Mouse (Mus musculus) liver, embryonic 13.5 days (tissue): ENCODE measurements around the gene L3mbtl3. TPM values are rescaled to one million over a fixed set of nuclear protein-coding genes. Genes with fewer than 3 reads are reported as not detected.

ENCODE experiments used
- ATAC-seq: fragments of 200-750 bp; cut with Nextera tagmentation; 2 replicates; pipeline ENCODE4 v1.8.0; 2017; ENCODE audit warnings: low read depth, mild to moderate bottlenecking, moderate number of reproducible peaks, moderate library complexity
- DNase-seq: peaks from one replicate; pipeline ENCODE4 v3.0.0; 2022
- H3K27ac ChIP-seq: fragments of 300-500 bp; sonication (generic); 2 replicates; pipeline ENCODE4 v1.5.1; 2015; ENCODE audit warnings: moderate library complexity, mild to moderate bottlenecking, inconsistent platforms
- H3K27me3 ChIP-seq: fragments of 300-500 bp; sonication (generic); 2 replicates; pipeline ENCODE4 v1.6.1; 2015; ENCODE audit warnings: mild to moderate bottlenecking, inconsistent platforms
- H3K36me3 ChIP-seq: fragments of 300-500 bp; sonication (generic); 2 replicates; pipeline ENCODE4 v1.6.1; 2015; ENCODE audit warnings: mild to moderate bottlenecking, inconsistent platforms
- H3K4me1 ChIP-seq: fragments of 300-500 bp; sonication (generic); replicated peaks from 2 replicates; pipeline ENCODE4 v1.6.1; 2015; ENCODE audit warnings: inconsistent platforms
- H3K4me2 ChIP-seq: fragments of 300-500 bp; sonication (generic); 2 replicates; pipeline ENCODE4 v1.6.1; 2015; ENCODE audit warnings: inconsistent platforms, mild to moderate bottlenecking, moderate library complexity
- H3K4me3 ChIP-seq: fragments of 300-500 bp; sonication (generic); replicated peaks from 2 replicates; pipeline ENCODE4 v1.5.1; 2015; ENCODE audit warnings: mild to moderate bottlenecking, inconsistent platforms
- H3K9ac ChIP-seq: fragments of 300-500 bp; sonication (generic); 2 replicates; pipeline ENCODE4 v1.6.1; 2015; ENCODE audit warnings: mild to moderate bottlenecking, inconsistent platforms
- H3K9me3 ChIP-seq: fragments of 300-500 bp; sonication (generic); replicated peaks from 2 replicates; pipeline ENCODE4 v1.6.1; 2016; ENCODE audit warnings: inconsistent platforms
- WGBS: fragments of 180-500 bp; shearing (Covaris S2); methylation state at CpG from one replicate; pipeline ENCODE4 v1.1.7; 2015; ENCODE audit not compliant: insufficient replicate concordance; 5-methylcytosine and 5-hydroxymethylcytosine counted together
- microRNA-seq: library from miRNA; unstranded; fragments of <30 nt; microRNA quantifications from one replicate; pipeline ENCODE4, GENCODE M21; 2016
- polyA plus RNA-seq: library from polyadenylated mRNA; unstranded; fragments of >200 nt; fragmentation: Nextera tagmentation; extraction: Ambion mirVana; gene quantifications from 2 replicates; pipeline ENCODE4 v1.2.1, GENCODE M21; 2015

Gene L3mbtl3
- polyA plus RNA-seq, 1 experiment from 2014 or later: 1.7 TPM

DNA sequence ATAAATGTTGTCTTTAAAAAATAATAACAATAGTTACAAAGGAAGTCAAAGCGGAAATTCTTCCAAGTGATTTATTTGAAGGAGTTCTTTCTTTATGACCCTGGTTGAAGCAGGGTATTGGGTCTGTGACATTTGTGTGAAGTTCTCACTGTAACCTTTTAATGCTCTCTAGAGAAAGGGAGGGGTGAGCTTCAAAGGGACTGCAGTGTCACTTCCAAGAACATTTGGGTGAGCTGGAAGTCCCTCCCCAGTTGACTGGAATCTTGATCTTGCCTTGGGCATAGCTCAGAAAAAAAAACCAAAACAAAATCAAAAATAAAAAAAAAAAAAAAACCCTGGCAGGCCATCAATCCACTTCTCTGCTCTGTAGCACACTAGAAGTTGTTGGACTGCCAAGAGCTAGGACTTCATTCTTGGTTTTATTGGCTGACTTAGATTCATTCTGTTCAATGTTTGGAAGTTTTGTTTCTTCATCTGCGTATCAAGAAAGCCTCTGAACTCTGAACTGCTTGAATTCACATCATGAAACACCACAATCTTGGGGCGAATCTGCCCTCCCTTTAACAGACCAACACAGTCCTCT lies 143.6 kb downstream of the L3mbtl3 start:
- H3K4me2 ChIP-seq: no peak overlapping the region
- H3K4me1 ChIP-seq: no peaks in the 10 kb centered on the region
- H3K9me3 ChIP-seq: no peaks in the 10 kb centered on the region
- ATAC-seq (no peak), DNase-seq (no peak)
- H3K36me3 ChIP-seq: no peaks in the 10 kb centered on the region
- H3K27ac ChIP-seq: no peak overlapping the region
- WGBS: 59% methylated on average over 3 of the region's 3 CpGs
- no peak overlapping the region for H3K4me3 ChIP-seq
- no peaks in the 10 kb centered on the region for H3K27me3 ChIP-seq
- H3K9ac ChIP-seq: no peak overlapping the region

DNA sequence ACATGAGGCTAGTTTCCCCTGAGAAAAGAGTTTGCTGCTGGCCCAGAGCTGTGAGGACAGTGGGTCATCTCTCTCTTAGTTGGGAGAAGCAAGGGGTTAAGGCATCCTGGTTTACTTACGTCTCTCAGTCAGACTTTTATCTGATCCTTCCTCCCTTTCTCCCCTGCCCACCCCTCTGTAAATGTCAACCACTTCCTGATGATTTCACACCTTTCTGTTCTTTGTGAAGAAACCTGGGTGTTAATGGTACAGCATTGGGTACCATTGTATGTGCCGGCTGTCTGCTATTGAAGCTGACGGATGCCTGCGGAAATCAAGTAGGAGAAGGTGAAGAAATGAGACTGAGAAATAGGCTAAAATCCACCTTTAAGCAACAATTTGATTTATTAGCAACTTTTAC lies 146.3 kb downstream of the L3mbtl3 start, which contains the start of gene Samd3:
Gene Samd3, plus strand, starts transcription at position 220 of the 400 bp plus-strand sequence.
- no peak within 1 kb of the TSS for H3K4me3 ChIP-seq
- WGBS: 44% methylated on average over 4 of the region's 4 CpGs
- H3K9ac ChIP-seq: no peak within 1 kb of the TSS
- no peak within 1 kb of the TSS for H3K27ac ChIP-seq
- no peaks in the 10 kb centered on the region for H3K36me3 ChIP-seq
- DNase-seq (no peak), ATAC-seq (no peak)
- no peaks in the 10 kb centered on the region for H3K4me1 ChIP-seq
- no peak within 1 kb of the TSS for H3K4me2 ChIP-seq
- H3K9me3 ChIP-seq: no peaks in the 10 kb centered on the region
- H3K27me3 ChIP-seq: no peaks in the 10 kb centered on the region

DNA sequence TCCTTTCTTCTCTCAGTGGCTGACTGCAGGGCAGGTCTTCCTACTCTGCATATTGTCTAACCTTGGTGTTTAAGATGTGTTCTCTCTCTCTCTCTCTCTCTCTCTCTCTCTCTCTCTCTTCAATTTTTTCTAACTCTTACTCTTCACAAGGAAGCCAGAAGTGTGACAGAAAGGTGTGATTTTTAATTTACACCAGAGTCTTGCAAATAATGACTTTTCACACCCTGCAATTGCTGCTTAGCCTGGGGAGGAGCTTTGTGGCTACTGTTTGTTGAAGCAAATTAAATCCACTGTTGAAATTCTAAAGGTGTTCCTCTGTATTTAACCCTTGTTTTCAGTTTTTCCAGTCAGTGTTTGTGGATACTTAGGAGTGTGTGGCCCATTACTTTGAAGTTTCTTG lies 147.6 kb downstream of the L3mbtl3 start:
- H3K4me1 ChIP-seq: no peaks in the 10 kb centered on the region
- H3K9ac ChIP-seq: no peak overlapping the region
- H3K27ac ChIP-seq: no peak overlapping the region
- ATAC-seq (no peak), DNase-seq (no peak)
- H3K9me3 ChIP-seq: no peaks in the 10 kb centered on the region
- H3K4me2 ChIP-seq: no peak overlapping the region
- H3K27me3 ChIP-seq: no peaks in the 10 kb centered on the region
- H3K36me3 ChIP-seq: no peaks in the 10 kb centered on the region
- no peak overlapping the region for H3K4me3 ChIP-seq

DNA sequence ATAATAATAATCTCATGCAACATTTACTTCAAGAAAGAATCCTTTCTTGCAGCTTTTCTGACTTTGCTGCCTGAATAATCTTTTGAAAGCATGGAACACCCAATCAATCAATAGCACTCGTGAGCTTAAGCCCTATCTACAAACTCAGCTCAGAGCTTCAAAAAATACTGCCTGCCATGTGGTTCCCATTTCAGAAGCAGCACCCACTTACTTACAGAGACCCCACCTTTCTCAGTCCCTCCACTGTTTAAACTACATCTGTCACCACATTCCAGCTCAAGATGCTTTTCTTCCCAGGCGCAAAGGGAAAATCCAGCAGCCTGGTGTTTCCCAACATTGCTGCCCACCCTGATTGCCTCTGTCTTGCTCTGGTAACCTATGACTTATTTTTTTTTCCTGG lies 149.0 kb downstream of the L3mbtl3 start:
- H3K9me3 ChIP-seq: no peaks in the 10 kb centered on the region
- no peaks in the 10 kb centered on the region for H3K36me3 ChIP-seq
- no peak overlapping the region for H3K9ac ChIP-seq
- H3K27ac ChIP-seq: no peak overlapping the region
- 61% methylated on average over 2 of the region's 2 CpGs for WGBS
- H3K4me2 ChIP-seq: no peak overlapping the region
- ATAC-seq: no peak
- DNase-seq: no peak
- no peaks in the 10 kb centered on the region for H3K4me1 ChIP-seq
- H3K4me3 ChIP-seq: no peak overlapping the region
- H3K27me3 ChIP-seq: no peaks in the 10 kb centered on the region

DNA sequence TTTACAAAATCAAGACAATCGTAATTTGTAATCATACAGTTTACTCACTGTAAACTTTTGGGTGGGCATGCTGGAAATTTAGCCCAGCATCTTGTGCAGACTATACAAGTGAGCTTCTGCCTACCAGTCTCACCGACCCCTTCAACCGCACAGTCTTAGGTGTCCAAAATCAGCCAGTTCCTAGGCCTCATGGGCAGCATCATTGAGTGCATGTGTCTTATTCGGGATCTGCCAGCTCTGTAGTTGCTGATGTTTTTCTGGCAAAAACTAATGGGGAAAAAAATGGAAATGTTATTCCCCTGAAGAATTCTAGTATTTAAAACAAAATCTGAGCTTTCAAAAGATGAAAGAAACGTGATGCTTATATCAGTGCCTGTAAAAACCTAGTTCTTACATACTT lies 149.5 kb downstream of the L3mbtl3 start:
- no peak overlapping the region for H3K4me2 ChIP-seq
- H3K4me1 ChIP-seq: no peaks in the 10 kb centered on the region
- 66% methylated on average over 5 of the region's 5 CpGs for WGBS
- no peak overlapping the region for H3K27ac ChIP-seq
- no peaks in the 10 kb centered on the region for H3K27me3 ChIP-seq
- H3K9ac ChIP-seq: no peak overlapping the region
- H3K9me3 ChIP-seq: no peaks in the 10 kb centered on the region
- H3K4me3 ChIP-seq: no peak overlapping the region
- no peaks in the 10 kb centered on the region for H3K36me3 ChIP-seq
- ATAC-seq (no peak), DNase-seq (no peak)

Small RNA genes within 50 kb of the gene (microRNA-seq; reads per million reads assigned to microRNA genes)
- gene Gm27754: not detected

Other genes with a start within 250 kb of the L3mbtl3 start
- gene Samd3, start 146.3 kb downstream of the L3mbtl3 start, polyA plus RNA-seq: not detected in 2 replicates